Mouse (Mus musculus) neural tube, embryonic 15.5 days (tissue): ENCODE data around the gene Sprr2h. TPM values are rescaled to one million over a fixed set of nuclear protein-coding genes. Genes with fewer than 3 reads are reported as not detected.

ENCODE experiments used
- ATAC-seq: fragments of 200-750 bp; cut with Nextera tagmentation; 2 replicates; pipeline ENCODE4 v1.8.0; 2017; ENCODE audit warnings: mild to moderate bottlenecking, moderate TSS enrichment, moderate library complexity; ENCODE audit not compliant: low FRiP score
- H3K27ac ChIP-seq: fragments of 300-500 bp; sonication (generic); replicated peaks from 2 replicates; pipeline ENCODE4 v1.5.1; 2015; ENCODE audit warnings: mild to moderate bottlenecking, inconsistent platforms
- H3K27me3 ChIP-seq: fragments of 300-500 bp; sonication (generic); replicated peaks from 2 replicates; pipeline ENCODE4 v1.6.1; 2015; ENCODE audit warnings: inconsistent platforms
- H3K36me3 ChIP-seq: fragments of 300-500 bp; sonication (generic); 2 replicates; pipeline ENCODE4 v1.6.1; 2015; ENCODE audit warnings: inconsistent platforms
- H3K4me1 ChIP-seq: fragments of 300-500 bp; sonication (generic); 2 replicates; pipeline ENCODE4 v1.6.1; 2015; ENCODE audit warnings: inconsistent platforms
- H3K4me2 ChIP-seq: fragments of 300-500 bp; sonication (generic); 2 replicates; pipeline ENCODE4 v1.6.1; 2015; ENCODE audit warnings: inconsistent platforms, mild to moderate bottlenecking, moderate library complexity
- H3K4me3 ChIP-seq: fragments of 300-500 bp; sonication (generic); replicated peaks from 2 replicates; pipeline ENCODE4 v1.5.1; 2015; ENCODE audit warnings: mild to moderate bottlenecking, inconsistent platforms
- H3K9ac ChIP-seq: fragments of 300-500 bp; sonication (generic); replicated peaks from 2 replicates; pipeline ENCODE4 v1.6.1; 2015; ENCODE audit warnings: mild to moderate bottlenecking, inconsistent platforms
- H3K9me3 ChIP-seq: fragments of 300-500 bp; sonication (generic); replicated peaks from 2 replicates; pipeline ENCODE4 v1.6.1; 2016; ENCODE audit warnings: inconsistent platforms
- WGBS: fragments of 180-500 bp; shearing (Covaris S2); methylation state at CpG from one replicate; pipeline ENCODE4 v1.1.7; 2015; ENCODE audit warnings: mixed read lengths; 5-methylcytosine and 5-hydroxymethylcytosine counted together
- polyA plus RNA-seq: library from polyadenylated mRNA; unstranded; fragments of >200 nt; fragmentation: Nextera tagmentation; extraction: Ambion mirVana; gene quantifications from 2 replicates; pipeline ENCODE4 v1.2.1, GENCODE M21; 2015

Sprr2h gene
- not detected in 2 replicates for polyA plus RNA-seq

DNA sequence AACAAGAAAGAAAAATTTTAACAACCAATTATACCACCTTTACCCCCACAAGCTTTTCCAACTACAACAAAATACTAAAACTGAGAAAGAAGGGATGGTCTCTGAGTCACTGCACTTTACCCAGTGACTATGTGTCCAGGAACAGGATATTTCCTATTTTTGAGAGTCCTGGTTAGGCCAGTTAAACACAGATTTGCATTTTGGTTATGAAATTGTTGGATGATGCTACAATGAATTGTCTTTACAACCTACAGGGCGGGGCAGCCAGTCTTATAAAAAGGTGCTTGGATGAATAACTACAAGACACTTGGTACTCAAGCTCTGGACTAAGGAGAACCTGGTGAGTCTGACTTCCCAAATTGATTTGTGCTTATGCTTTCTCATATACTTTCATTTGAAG lies at the start of gene Sprr2h:
Sprr2h (plus strand) TSS at position 301 of the 400 bp plus-strand sequence.
- Histone ChIP-seq H3K4me3 (no peak within 1 kb of the TSS), H3K27me3 (no peaks in the 10 kb centered on the region), H3K9me3 (no peaks in the 10 kb centered on the region), H3K27ac (no peak within 1 kb of the TSS), H3K36me3 (no peaks in the 10 kb centered on the region), H3K9ac (no peak within 1 kb of the TSS), H3K4me2 (no peak within 1 kb of the TSS), H3K4me1 (no peaks in the 10 kb centered on the region)
- no peak for ATAC-seq
- WGBS, result 85% methylated on average over 1 of the region's 1 CpGs

DNA sequence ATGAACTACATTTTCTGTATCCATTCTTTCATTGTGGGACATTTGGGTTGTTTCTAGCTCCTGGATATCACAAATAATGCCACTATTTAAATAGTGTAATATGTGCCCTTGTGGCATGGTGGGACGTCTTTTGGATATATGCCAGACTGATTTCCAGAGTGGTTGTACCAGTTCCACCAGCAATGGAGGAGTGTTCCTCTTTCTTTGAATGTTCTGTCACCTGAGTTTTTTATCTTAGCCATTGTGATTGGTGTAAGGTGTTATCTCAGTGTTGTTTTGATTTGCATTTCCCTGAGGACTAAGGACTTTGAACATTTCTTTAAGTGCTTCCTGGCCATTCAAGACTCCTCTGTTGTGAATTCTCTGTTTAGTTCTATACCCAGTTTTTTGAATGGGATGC lies 49.2 kb upstream of the Sprr2h start:
- H3K27me3 ChIP-seq, result no peaks in the 10 kb centered on the region
- ATAC-seq, result no peak
- H3K4me1 ChIP-seq, result no peaks in the 10 kb centered on the region
- no peak overlapping the region for H3K9ac ChIP-seq
- no peaks in the 10 kb centered on the region for H3K36me3 ChIP-seq
- no peak overlapping the region for H3K4me3 ChIP-seq
- 81% methylated on average over 1 of the region's 1 CpGs for WGBS
- H3K4me2 ChIP-seq, result no peak overlapping the region
- H3K9me3 ChIP-seq, result no peaks in the 10 kb centered on the region
- H3K27ac ChIP-seq, result no peak overlapping the region

DNA sequence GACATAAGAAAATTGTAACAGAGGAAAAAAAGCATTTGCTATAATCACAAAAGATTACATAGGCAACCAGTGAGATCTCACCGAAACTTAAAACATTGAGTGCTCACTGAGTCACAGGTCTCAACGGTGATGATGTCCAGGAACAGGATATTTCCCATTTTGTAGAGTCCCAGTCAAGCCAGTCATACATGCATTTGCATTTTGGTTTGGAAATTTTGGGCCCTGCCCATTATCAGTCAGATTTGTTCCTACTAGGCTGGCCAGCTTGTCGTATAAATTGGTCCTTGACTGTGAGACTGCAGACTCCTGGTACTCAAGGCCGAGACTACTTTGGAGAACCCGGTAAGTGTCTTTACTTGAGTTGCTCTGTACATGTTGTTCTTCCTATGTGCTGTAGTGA lies 46.6 kb upstream of the Sprr2h start, which contains the start of gene Sprr2d:
Sprr2d (plus strand) TSS at position 301 of the 400 bp plus-strand sequence.
- H3K4me1 ChIP-seq, result no peaks in the 10 kb centered on the region
- H3K4me3 ChIP-seq, result no peak within 1 kb of the TSS
- 94% methylated on average over 5 of the region's 5 CpGs for WGBS
- H3K36me3 ChIP-seq, result no peaks in the 10 kb centered on the region
- H3K27me3 ChIP-seq, result no peaks in the 10 kb centered on the region
- H3K4me2 ChIP-seq, result no peak within 1 kb of the TSS
- ATAC-seq, result no peak
- H3K27ac ChIP-seq, result no peak within 1 kb of the TSS
- H3K9me3 ChIP-seq, result no peaks in the 10 kb centered on the region
- H3K9ac ChIP-seq, result no peak within 1 kb of the TSS

DNA sequence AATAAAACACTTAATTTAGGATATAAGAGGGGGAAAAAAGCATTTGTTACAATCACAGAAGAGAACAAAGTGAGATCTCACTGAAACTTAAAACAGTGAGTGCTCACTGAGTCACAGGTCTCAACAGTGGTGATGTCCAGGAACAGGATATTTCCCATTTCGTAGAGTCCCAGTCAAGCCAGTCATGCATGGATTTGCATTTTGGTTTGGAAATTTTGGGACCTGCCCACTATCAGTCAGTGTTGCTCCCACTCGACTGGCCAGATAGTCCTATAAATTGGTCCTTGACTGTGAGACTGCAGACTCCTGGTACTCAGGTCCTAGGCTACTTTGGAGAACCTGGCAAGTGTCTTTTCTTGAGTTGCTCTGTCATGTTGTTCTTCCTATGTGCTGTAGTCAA lies 33.6 kb upstream of the Sprr2h start, which contains the start of gene Sprr2e:
Sprr2e (plus strand) TSS at position 301 of the 400 bp plus-strand sequence.
- Histone ChIP-seq H3K36me3 (no peaks in the 10 kb centered on the region), H3K9ac (no peak within 1 kb of the TSS), H3K27me3 (no peaks in the 10 kb centered on the region), H3K4me3 (no peak within 1 kb of the TSS), H3K4me2 (no peak within 1 kb of the TSS), H3K9me3 (no peaks in the 10 kb centered on the region), H3K27ac (no peak within 1 kb of the TSS), H3K4me1 (no peaks in the 10 kb centered on the region)
- no peak for ATAC-seq
- 83% methylated on average over 2 of the region's 2 CpGs for WGBS

DNA sequence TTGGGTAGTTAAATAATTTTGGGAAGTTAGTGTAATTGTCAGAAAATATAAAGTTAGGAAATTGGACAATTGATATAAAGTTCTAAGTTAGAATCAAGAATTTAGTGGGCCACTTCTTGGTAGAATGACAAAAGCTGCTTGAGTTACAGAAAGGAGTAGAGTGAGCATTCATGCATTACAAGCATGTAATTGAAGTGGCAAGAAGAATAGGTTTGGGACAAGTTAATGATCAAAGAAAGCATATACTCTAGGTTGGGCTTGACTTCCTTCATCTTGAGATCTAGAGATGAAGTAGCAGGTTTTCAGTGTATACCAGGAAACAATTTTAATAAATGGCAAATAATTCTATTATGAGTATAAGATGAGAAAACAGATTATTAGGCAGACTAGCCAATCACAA lies 23.9 kb upstream of the Sprr2h start:
- H3K4me3 ChIP-seq, result no peak overlapping the region
- ATAC-seq, result no peak
- H3K9me3 ChIP-seq, result no peaks in the 10 kb centered on the region
- no peak overlapping the region for H3K9ac ChIP-seq
- H3K4me1 ChIP-seq, result no peaks in the 10 kb centered on the region
- H3K27me3 ChIP-seq, result no peaks in the 10 kb centered on the region
- H3K36me3 ChIP-seq, result no peaks in the 10 kb centered on the region
- H3K4me2 ChIP-seq, result no peak overlapping the region
- no peak overlapping the region for H3K27ac ChIP-seq

DNA sequence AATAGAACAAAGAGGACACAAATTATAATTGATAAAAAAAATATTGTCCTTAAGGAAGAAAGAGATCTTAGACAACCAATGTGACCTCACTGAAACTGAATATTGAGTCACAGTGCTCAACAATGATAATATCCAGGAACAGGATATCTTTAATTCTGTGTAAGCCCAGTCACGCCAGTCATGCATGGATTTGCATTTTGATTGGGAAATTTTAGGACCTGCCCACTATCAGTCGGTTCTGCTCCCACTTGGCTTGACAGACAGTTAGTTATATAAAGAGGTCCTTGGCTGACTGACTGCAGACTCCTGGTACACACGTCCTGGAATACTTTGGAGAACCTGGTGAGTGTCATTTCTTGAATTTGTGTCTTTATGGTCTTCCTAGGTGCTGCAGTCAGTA lies 20.6 kb upstream of the Sprr2h start, which contains the start of gene Sprr2f:
Sprr2f (plus strand) TSS at position 301 of the 400 bp plus-strand sequence.
- Histone ChIP-seq H3K36me3 (no peaks in the 10 kb centered on the region), H3K27me3 (no peaks in the 10 kb centered on the region), H3K4me1 (no peaks in the 10 kb centered on the region), H3K9ac (no peak within 1 kb of the TSS), H3K4me3 (no peak within 1 kb of the TSS), H3K27ac (no peak within 1 kb of the TSS), H3K4me2 (no peak within 1 kb of the TSS), H3K9me3 (no peaks in the 10 kb centered on the region)
- ATAC-seq, result no peak
- WGBS, result 74% methylated on average over 3 of the region's 3 CpGs

DNA sequence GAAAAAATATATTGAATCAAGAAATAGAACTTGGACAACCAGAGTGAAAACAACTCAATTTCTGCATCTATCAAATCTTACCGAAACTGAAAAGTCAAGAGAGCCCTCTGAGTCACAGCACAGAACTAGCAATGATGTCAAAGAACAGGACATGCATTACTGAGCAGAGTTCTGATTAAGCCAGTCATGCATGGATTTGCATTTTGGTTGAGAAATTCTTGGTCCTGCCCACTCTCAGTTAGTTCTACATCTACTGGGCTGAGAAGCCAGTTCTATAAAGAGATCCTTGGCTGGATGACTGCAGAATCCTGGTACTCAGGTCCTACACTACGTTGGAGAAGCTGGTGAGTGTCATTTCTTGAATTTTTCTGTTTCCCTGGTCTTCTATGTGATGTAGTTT lies 11.9 kb upstream of the Sprr2h start:
- no peaks in the 10 kb centered on the region for H3K9me3 ChIP-seq

DNA sequence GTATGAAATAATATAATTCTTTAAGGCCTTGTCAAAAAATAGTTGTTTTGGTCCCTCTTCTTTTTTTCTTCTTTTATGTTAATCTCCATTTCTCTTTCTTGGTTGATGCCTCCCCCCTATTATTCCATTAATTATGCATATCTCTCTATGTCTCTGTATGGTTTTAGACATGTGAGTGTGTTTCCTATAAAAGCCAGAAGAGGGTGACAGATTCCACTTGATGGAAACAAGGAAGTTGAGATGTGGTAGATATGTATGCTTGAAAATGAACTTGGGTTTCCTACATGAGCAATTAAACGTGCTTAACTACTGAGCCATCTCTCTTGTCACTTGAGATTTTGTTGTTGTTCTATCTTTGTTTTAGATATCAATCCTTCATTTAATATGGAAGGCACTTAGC lies 8.8 kb downstream of the Sprr2h start:
- H3K27ac ChIP-seq, result no peak overlapping the region
- no peak for ATAC-seq
- H3K4me1 ChIP-seq, result no peaks in the 10 kb centered on the region
- no peak overlapping the region for H3K4me2 ChIP-seq
- no peaks in the 10 kb centered on the region for H3K27me3 ChIP-seq
- no peak overlapping the region for H3K9ac ChIP-seq
- H3K9me3 ChIP-seq, result no peaks in the 10 kb centered on the region
- 68% methylated on average over 1 of the region's 1 CpGs for WGBS
- H3K36me3 ChIP-seq, result no peaks in the 10 kb centered on the region
- no peak overlapping the region for H3K4me3 ChIP-seq

More for the DNA sequence above, 11.9 kb upstream of the Sprr2h start:
- Histone ChIP-seq H3K4me1 (no peaks in the 10 kb centered on the region), H3K9ac (no peak overlapping the region), H3K36me3 (no peaks in the 10 kb centered on the region), H3K27ac (no peak overlapping the region), H3K4me2 (no peak overlapping the region), H3K4me3 (no peak overlapping the region), H3K27me3 (no peaks in the 10 kb centered on the region)
- no peak for ATAC-seq
- 79% methylated on average over 2 of the region's 2 CpGs for WGBS

DNA sequence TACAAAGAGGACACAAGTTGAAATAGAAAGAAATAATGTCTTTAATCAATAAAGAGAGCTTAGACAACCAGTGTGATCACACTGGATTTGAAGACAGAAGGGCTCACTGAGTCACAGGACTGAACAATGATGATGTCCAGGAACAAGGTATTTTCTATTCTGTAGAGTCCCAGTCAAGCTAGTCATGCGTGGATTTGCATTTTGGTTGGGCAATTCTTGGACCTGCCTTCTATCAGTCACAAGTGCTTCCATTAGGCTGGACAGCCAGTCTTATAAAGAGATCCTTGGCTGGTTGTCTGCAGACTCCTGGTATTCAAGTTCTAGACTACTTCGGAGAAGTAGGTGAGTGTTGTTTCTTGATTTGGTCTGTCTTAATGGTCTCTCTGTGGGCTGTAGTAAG lies 22.2 kb downstream of the Sprr2h start, which contains the start of gene Sprr2i:
Sprr2i (plus strand) TSS at position 301 of the 400 bp plus-strand sequence.
- Histone ChIP-seq H3K27me3 (no peaks in the 10 kb centered on the region), H3K4me3 (no peak within 1 kb of the TSS), H3K4me1 (no peaks in the 10 kb centered on the region), H3K4me2 (no peak within 1 kb of the TSS), H3K36me3 (no peaks in the 10 kb centered on the region), H3K27ac (no peak within 1 kb of the TSS), H3K9ac (no peak within 1 kb of the TSS), H3K9me3 (no peaks in the 10 kb centered on the region)
- ATAC-seq, result no peak
- 96% methylated on average over 2 of the region's 2 CpGs for WGBS

DNA sequence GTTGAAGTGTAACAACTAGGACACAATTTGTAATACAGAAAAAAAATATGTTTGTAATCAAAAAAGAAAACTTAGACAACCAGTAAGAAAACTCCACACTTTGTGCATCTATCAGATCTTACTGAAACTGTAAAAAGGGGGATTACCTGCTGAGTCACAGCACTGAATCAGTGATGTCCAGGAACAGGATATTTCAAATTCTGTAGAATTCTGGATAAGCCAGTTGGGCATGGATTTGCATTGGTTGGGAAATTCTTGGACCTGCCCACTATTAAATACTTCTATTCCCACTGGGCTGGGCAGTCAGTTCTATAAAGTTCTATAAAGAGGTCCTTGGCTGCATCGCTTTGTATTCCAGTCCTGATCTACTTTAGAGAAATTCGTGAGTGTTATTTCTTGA lies 32.3 kb downstream of the Sprr2h start, which contains the start of gene Sprr2j-ps:
Sprr2j-ps (plus strand) TSS at position 301 of the 400 bp plus-strand sequence.
- Histone ChIP-seq H3K9ac (no peak within 1 kb of the TSS), H3K4me1 (no peaks in the 10 kb centered on the region), H3K9me3 (no peaks in the 10 kb centered on the region), H3K4me3 (no peak within 1 kb of the TSS), H3K4me2 (no peak within 1 kb of the TSS), H3K27ac (no peak within 1 kb of the TSS), H3K27me3 (no peaks in the 10 kb centered on the region), H3K36me3 (no peaks in the 10 kb centered on the region)
- no peak for ATAC-seq
- WGBS, result 91% methylated on average over 2 of the region's 2 CpGs

DNA sequence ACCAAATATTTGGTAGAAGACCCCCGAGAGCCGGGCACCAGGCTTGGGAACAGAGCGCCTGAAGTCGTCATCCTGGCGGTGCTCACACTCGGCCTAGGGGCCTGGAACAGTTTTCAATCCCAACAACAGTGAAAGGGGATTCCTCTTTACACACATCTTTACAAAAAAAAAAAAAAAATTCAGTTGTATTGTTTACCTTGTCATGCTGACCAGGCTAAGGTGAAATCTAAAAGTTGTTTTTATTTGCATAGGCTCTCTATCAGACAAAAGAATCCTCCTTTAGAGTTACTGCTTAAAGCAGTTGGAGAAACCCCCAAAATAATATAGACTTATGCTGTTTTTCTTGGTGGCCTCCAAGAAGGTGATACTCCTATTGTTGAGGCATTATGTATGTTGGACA lies 43.8 kb downstream of the Sprr2h start, which contains the start of gene Gm9774:
Gm9774 (minus strand) TSS at position 101 of the 400 bp plus-strand sequence.
- H3K4me3 ChIP-seq, result no peak within 1 kb of the TSS
- no peak within 1 kb of the TSS for H3K4me2 ChIP-seq
- no peaks in the 10 kb centered on the region for H3K36me3 ChIP-seq
- no peak within 1 kb of the TSS for H3K9ac ChIP-seq
- WGBS, result 92% methylated on average over 6 of the region's 6 CpGs
- ATAC-seq, result no peak
- H3K27me3 ChIP-seq, result no peaks in the 10 kb centered on the region
- H3K4me1 ChIP-seq, result no peaks in the 10 kb centered on the region
- no peaks in the 10 kb centered on the region for H3K9me3 ChIP-seq
- H3K27ac ChIP-seq, result no peak within 1 kb of the TSS

DNA sequence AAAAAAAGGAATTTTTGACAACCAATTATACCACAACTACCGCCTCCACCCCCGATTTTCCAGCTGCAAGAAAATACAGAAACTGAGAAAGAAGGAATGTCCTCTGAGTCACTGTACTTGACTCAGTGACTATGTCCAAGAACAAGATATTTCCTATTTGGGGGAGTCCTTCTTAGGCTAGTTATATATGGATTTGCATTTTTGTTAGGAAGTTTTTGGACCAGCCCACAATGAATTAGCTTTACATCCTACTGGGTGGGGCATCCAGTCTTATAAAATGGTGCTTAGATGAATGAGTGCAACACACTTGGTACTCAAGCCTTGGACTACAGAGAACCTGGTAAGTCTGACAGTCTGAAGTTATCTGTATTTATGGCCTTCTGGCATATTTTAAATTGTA lies 46.8 kb downstream of the Sprr2h start, which contains the start of gene Sprr2k:
Sprr2k (plus strand) TSS at position 301 of the 400 bp plus-strand sequence.
- ATAC-seq, result no peak
- H3K9ac ChIP-seq, result no peak within 1 kb of the TSS
- no peaks in the 10 kb centered on the region for H3K4me1 ChIP-seq
- no peaks in the 10 kb centered on the region for H3K27me3 ChIP-seq
- no peak within 1 kb of the TSS for H3K4me3 ChIP-seq
- no peak within 1 kb of the TSS for H3K27ac ChIP-seq
- no peak within 1 kb of the TSS for H3K4me2 ChIP-seq
- no peaks in the 10 kb centered on the region for H3K36me3 ChIP-seq
- H3K9me3 ChIP-seq, result no peaks in the 10 kb centered on the region
- WGBS, result 83% methylated on average over 2 of the region's 2 CpGs
